Comparison of ENCODE assay signal across 8 mouse cellular contexts in genomic region chr8:12730780-12731179, GRCm38 (mm10). TPM values are rescaled to one million over a fixed set of nuclear protein-coding genes. Genes with fewer than 3 reads are reported as not detected.
DNase-seq lines count a peak whose midpoint lies in the region; ATAC-seq lines count a peak whose summit lies in the region.

No protein-coding gene starts in this region.

- WGBS in forebrain, embryonic 13.5 days, result 15% methylated on average over 5 of the region's 5 CpGs
- 42% methylated on average over 5 of the region's 5 CpGs for WGBS in lung, embryonic 16.5 days

- intact Hi-C loops in heart, postnatal 14 days (cut with DNase I), result no loop called here

- peak; percentile 87 for ATAC-seq in forebrain, embryonic 13.5 days
- ATAC-seq in lung, embryonic 16.5 days (ENCODE audit: low read depth), result peak; percentile 95
- no peak for ATAC-seq in megakaryocyte progenitor cell, adult 5-6 weeks (replicated peaks; ENCODE audit: poor library complexity)

- H3K9me3 ChIP-seq in forebrain, embryonic 13.5 days (replicated peaks), result no peaks in the 10 kb centered on the region
- no peaks in the 10 kb centered on the region for H3K9me3 ChIP-seq in lung, embryonic 16.5 days (ENCODE audit: control insufficient read depth, low read length)

- H3K36me3 ChIP-seq in forebrain, embryonic 13.5 days (ENCODE audit: poor library complexity, severe bottlenecking), result no peaks in the 10 kb centered on the region
- H3K36me3 ChIP-seq in lung, embryonic 16.5 days (ENCODE audit: control insufficient read depth, insufficient read depth, low read length), result no peaks in the 10 kb centered on the region

- H3K4me2 ChIP-seq in forebrain, embryonic 13.5 days, result no peak overlapping the region
- H3K4me2 ChIP-seq in lung, embryonic 16.5 days (ENCODE audit: low read depth, low read length), result no peak overlapping the region

- no peak overlapping the region for H3K4me3 ChIP-seq in forebrain, embryonic 13.5 days
- no peak overlapping the region for H3K4me3 ChIP-seq in lung, embryonic 16.5 days (ENCODE audit: low read length)

- peak; percentile 30 to 34 for DNase-seq in heart, postnatal 14 days
- no peak for DNase-seq in heart, adult 11 months
- DNase-seq in adipocyte (ENCODE audit: low spot score), result peak; percentile 44
- DNase-seq in yolk sac, embryonic 10.5 days (ENCODE audit: low spot score), result no peak
- no peak for DNase-seq in spleen, adult 12 weeks (ENCODE audit: low spot score)

- H3K4me1 ChIP-seq in forebrain, embryonic 13.5 days, result peaks cover 9% of the 10 kb centered on the region
- H3K4me1 ChIP-seq in lung, embryonic 16.5 days (replicated peaks; ENCODE audit: control insufficient read depth, insufficient read depth, low read length), result 0 out of 2 replicates have a peak, but pooled peaks cover 2% of the 10 kb centered on the region

- no peak overlapping the region for H3K9ac ChIP-seq in forebrain, embryonic 13.5 days
- no peak overlapping the region for H3K9ac ChIP-seq in lung, embryonic 16.5 days (ENCODE audit: low read length)

- H3K27me3 ChIP-seq in forebrain, embryonic 13.5 days, result no peaks in the 10 kb centered on the region
- H3K27me3 ChIP-seq in lung, embryonic 16.5 days (ENCODE audit: control insufficient read depth, insufficient read depth, low read depth, low read length), result no peaks in the 10 kb centered on the region

- peak overlapping the region; percentile 2; the same call in 1 of the 2 replicates for H3K27ac ChIP-seq in forebrain, embryonic 13.5 days
- H3K27ac ChIP-seq in lung, embryonic 16.5 days (ENCODE audit: low read length), result peak overlapping the region; percentile 8; the same call in 1 of the 2 replicates

RNA-seq across cellular contexts. Expression of gene Atp11a, which starts 26.0 kb away (rescaled TPM):
- 10 to 100 TPM; 80.4 to 85.6 TPM for total RNA-seq in heart, postnatal 14 days (2021)
- polyA plus RNA-seq in forebrain, embryonic 13.5 days (2015; fragmentation: Nextera tagmentation; extraction: Ambion mirVana), result 10.1 and 13.0 TPM in 2 replicates
- polyA plus RNA-seq in lung, embryonic 16.5 days (2015; fragmentation: Nextera tagmentation; extraction: Ambion mirVana), result 15.7 and 19.3 TPM in 2 replicates
- 14.5 and 17.1 TPM in 2 replicates for total RNA-seq in megakaryocyte progenitor cell, adult 5-6 weeks (2015)
- total RNA-seq in megakaryocyte progenitor cell, adult 5-6 weeks (2017), result 15.9 and 16.0 TPM in 2 replicates

RNA-seq across cellular contexts. Expression of gene Tubgcp3, which starts 58.7 kb away (rescaled TPM):
- 10 to 100 TPM; 15.5 to 16.0 TPM for total RNA-seq in heart, postnatal 14 days (2021)
- 44.2 and 52.9 TPM in 2 replicates for polyA plus RNA-seq in forebrain, embryonic 13.5 days (2015; fragmentation: Nextera tagmentation; extraction: Ambion mirVana)
- polyA plus RNA-seq in lung, embryonic 16.5 days (2015; fragmentation: Nextera tagmentation; extraction: Ambion mirVana), result 45.3 and 47.4 TPM in 2 replicates
- 46.9 and 56.7 TPM in 2 replicates for total RNA-seq in megakaryocyte progenitor cell, adult 5-6 weeks (2015)
- 53.9 and 54.7 TPM in 2 replicates for total RNA-seq in megakaryocyte progenitor cell, adult 5-6 weeks (2017)

Comparison
In these comparisons a context has a peak if more than half of its experiments do, and no peak if none do; other contexts are left out.
1. DNase-seq: peak in heart, postnatal 14 days (2 of 2) and adipocyte (single experiment); none in heart, adult 11 months (single experiment), yolk sac, embryonic 10.5 days (single experiment) and spleen, adult 12 weeks (single experiment).
2. RNA of gene Atp11a, which starts 26.0 kb away (total RNA-seq): 80.4 to 85.6 TPM in heart, postnatal 14 days; 14.5 to 17.1 TPM in megakaryocyte progenitor cell, adult 5-6 weeks; every median in the first group is over 4 times any median in the second.